Mouse (Mus musculus) cerebellum, adult 2 months (tissue): ENCODE results near the gene Rad51ap1. TPM values are rescaled to one million over a fixed set of nuclear protein-coding genes. Genes with fewer than 3 reads are reported as not detected.
A peak's percentile ranks its signal among the peaks of the same experiment; 100 is the strongest.

ENCODE experiments used
- DNase-seq, 2 experiments: peaks; one replicate each; pipeline ENCODE4 v3.0.0; 2021
- H3K27ac ChIP-seq: fragments of 200-500 bp; 2 replicates; pipeline ENCODE4 v1.5.1; 2012; ENCODE audit warnings: low read length, control low read depth, inconsistent platforms; ENCODE audit not compliant: insufficient read depth
- H3K27me3 ChIP-seq: fragments of 200-500 bp; 2 replicates; pipeline ENCODE4 v1.6.1; 2012; ENCODE audit warnings: inconsistent platforms, mild to moderate bottlenecking, low read length, moderate library complexity; ENCODE audit not compliant: control insufficient read depth, insufficient read depth
- H3K4me1 ChIP-seq: fragments of 200-500 bp; 2 replicates; pipeline ENCODE4 v1.6.1; 2011; ENCODE audit warnings: low read length; ENCODE audit not compliant: control insufficient read depth, insufficient read depth
- H3K4me3 ChIP-seq: fragments of 200-500 bp; replicated peaks from 2 replicates; pipeline ENCODE3; 2011; ENCODE audit warnings: mild to moderate bottlenecking, low read depth, low read length, control low read depth; ENCODE audit not compliant: insufficient read depth
- CTCF ChIP-seq: fragments of 200-500 bp; IDR thresholded peaks from 2 replicates; pipeline ENCODE4 v1.5.1; 2011; ENCODE audit warnings: low read depth, mild to moderate bottlenecking, control low read depth, low read length, moderate library complexity, borderline replicate concordance; ENCODE audit not compliant: insufficient read depth
- POLR2A ChIP-seq: fragments of 200-500 bp; IDR thresholded peaks from 2 replicates; pipeline ENCODE4 v1.6.1; 2011; ENCODE audit warnings: low read length, control low read depth, borderline replicate concordance; ENCODE audit not compliant: insufficient read depth
- WGBS: fragments of 180-500 bp; shearing (Covaris S2); methylation state at CpG from one replicate; pipeline ENCODE4 v1.1.7; 2018; 5-methylcytosine and 5-hydroxymethylcytosine counted together
- polyA plus RNA-seq: library from polyadenylated mRNA; depleted of rRNA; stranded (reverse); fragments of >200 nt; gene quantifications from 2 replicates; pipeline ENCODE4 v1.2.3, GENCODE M21; 2012

The Rad51ap1 gene
- polyA plus RNA-seq, 1 experiment, result 5.5 TPM

GRCm38 (mm10) chr6:126948336-126948735 is 8.9 kb upstream of the Rad51ap1 start:
- TF ChIP-seq CTCF, result peak; percentile 34; the same call in 1 of the 2 replicates
- TF ChIP-seq POLR2A, result no peak
- Histone ChIP-seq H3K4me1 (no peaks in the 10 kb centered on the region), H3K27ac (no peak overlapping the region), H3K4me3 (no peak overlapping the region), H3K27me3 (no peaks in the 10 kb centered on the region)
- 88% methylated on average over 4 of the region's 4 CpGs for WGBS
- no peak for DNase-seq

GRCm38 (mm10) chr6:126940451-126940850 is 1.1 kb upstream of the Rad51ap1 start:
- DNase-seq, result no peak
- no peak for TF ChIP-seq CTCF
- Histone ChIP-seq H3K27ac (no peak overlapping the region), H3K4me1 (peaks cover 2% of the 10 kb centered on the region; the same call in 1 of the 2 replicates), H3K4me3 (peak overlapping the region; percentile 71), H3K27me3 (no peaks in the 10 kb centered on the region)
- under 1% methylated on average over 5 of the region's 5 CpGs for WGBS

GRCm38 (mm10) chr6:126938853-126939486 is 417 bp downstream of the Rad51ap1 start:
- no peak for DNase-seq
- Histone ChIP-seq H3K27ac (no peak overlapping the region), H3K4me3 (peak overlapping the region; percentile 93), H3K4me1 (peaks cover 2% of the 10 kb centered on the region; the same call in 1 of the 2 replicates), H3K27me3 (no peaks in the 10 kb centered on the region)
- TF ChIP-seq POLR2A (no peak), CTCF (no peak)
- under 1% methylated on average over 31 of the region's 31 CpGs for WGBS

GRCm38 (mm10) chr6:126938047-126938446 is 1.3 kb downstream of the Rad51ap1 start:
- 67% methylated on average over 2 of the region's 2 CpGs for WGBS
- no peak for TF ChIP-seq POLR2A
- TF ChIP-seq CTCF, result no peak
- H3K4me3 ChIP-seq, result no peak overlapping the region
- DNase-seq, result no peak
- no peak overlapping the region for H3K27ac ChIP-seq
- H3K27me3 ChIP-seq, result no peaks in the 10 kb centered on the region
- peaks cover 2% of the 10 kb centered on the region; the same call in 1 of the 2 replicates for H3K4me1 ChIP-seq

GRCm38 (mm10) chr6:126932896-126933295 is 6.5 kb downstream of the Rad51ap1 start:
- Histone ChIP-seq H3K4me1 (no peaks in the 10 kb centered on the region), H3K4me3 (no peak overlapping the region), H3K27ac (no peak overlapping the region), H3K27me3 (no peaks in the 10 kb centered on the region)
- TF ChIP-seq POLR2A (no peak), CTCF (no peak)
- WGBS, result 88% methylated on average over 2 of the region's 2 CpGs
- no peak for DNase-seq

GRCm38 (mm10) chr6:126921111-126921881 is 18.1 kb downstream of the Rad51ap1 start, which contains the start of gene Dyrk4:
Gene Dyrk4, minus strand, starts transcription at chr6:126921839.
- TF ChIP-seq POLR2A, result no peak
- no peak for TF ChIP-seq CTCF
- no peak within 1 kb of the TSS for H3K4me3 ChIP-seq
- no peak within 1 kb of the TSS for H3K27ac ChIP-seq
- no peaks in the 10 kb centered on the region for H3K4me1 ChIP-seq
- no peak for DNase-seq
- WGBS, result 8% methylated on average over 21 of the region's 21 CpGs
- no peaks in the 10 kb centered on the region for H3K27me3 ChIP-seq

GRCm38 (mm10) chr6:126914928-126915327 is 24.5 kb downstream of the Rad51ap1 start:
- Histone ChIP-seq H3K27ac (no peak overlapping the region), H3K4me3 (no peak overlapping the region), H3K27me3 (no peaks in the 10 kb centered on the region), H3K4me1 (no peaks in the 10 kb centered on the region)
- TF ChIP-seq POLR2A (no peak), CTCF (no peak)
- DNase-seq, result no peak
- WGBS, result 74% methylated on average over 5 of the region's 5 CpGs

- Histone ChIP-seq H3K4me3 (no peak overlapping the region), H3K27ac (no peak overlapping the region), H3K27me3 (no peaks in the 10 kb centered on the region), H3K4me1 (no peaks in the 10 kb centered on the region)
- no peak for TF ChIP-seq POLR2A
- TF ChIP-seq CTCF, result no peak
- WGBS, result 88% methylated on average over 4 of the region's 4 CpGs
- DNase-seq, result no peak
These were observed 28.7 kb downstream of the Rad51ap1 start for GRCm38 (mm10) chr6:126910727-126911126.
